Mouse (Mus musculus) ovary, postnatal 14 days (tissue): ENCODE data around the gene Vmn1r101.
"Not testable (repeated sequence)": the region's sequence is repeated elsewhere in the genome, so short reads cannot be mapped to it uniquely, and the experiment has no call there.

Experiments used
- DNase-seq: peaks from one replicate; pipeline ENCODE4 v3.0.0; 2022; ENCODE audit warnings: low spot score

Gene Vmn1r101

GRCm38 (mm10) chr7:20442493-20442892, at the start of gene Vmn1r101:
Vmn1r101 (minus strand) TSS chr7:20442593.
- DNase-seq, result not testable (repeated sequence)

- DNase-seq, result not testable (repeated sequence)
Measured at GRCm38 (mm10) chr7:20474825-20475224, 32.4 kb upstream of the Vmn1r101 start, which contains the start of gene Gm10670. Gm10670 (minus strand) TSS chr7:20474925.

- not testable (repeated sequence) for DNase-seq
Measured at GRCm38 (mm10) chr7:20417642-20418041, 24.8 kb downstream of the Vmn1r101 start, which contains the start of gene Vmn1r100. Vmn1r100 (plus strand) TSS chr7:20417942.
